Mouse (Mus musculus) spleen, postnatal 14 days (tissue): ENCODE data around the gene Mettl7a1.
"Not testable (repeated sequence)": the region's sequence is repeated elsewhere in the genome, so short reads cannot be mapped to it uniquely, and the experiment has no call there.

ENCODE experiments used
- DNase-seq, 2 experiments: peaks; one replicate each; pipeline ENCODE4 v3.0.0; 2021 to 2022; ENCODE audit warnings: low spot score in 2 of 2

Mettl7a1 gene

GRCm38 (mm10) chr15:100341314-100341980 is 37.5 kb downstream of the Mettl7a1 start:
- not testable (repeated sequence) for DNase-seq

GRCm38 (mm10) chr15:100345484-100345883 is 41.5 kb downstream of the Mettl7a1 start:
- no peak for DNase-seq

GRCm38 (mm10) chr15:100346761-100347160 is 42.8 kb downstream of the Mettl7a1 start:
- DNase-seq: no peak

GRCm38 (mm10) chr15:100349496-100349895 is 45.6 kb downstream of the Mettl7a1 start:
- DNase-seq: no peak

GRCm38 (mm10) chr15:100351501-100352060 is 47.6 kb downstream of the Mettl7a1 start:
- no peak for DNase-seq

GRCm38 (mm10) chr15:100352711-100353250 is 48.8 kb downstream of the Mettl7a1 start, which contains the start of the genes Methig1 and Mettl7a2:
Gene Methig1, plus strand, starts transcription at chr15:100353149.
Gene Mettl7a2, plus strand, starts transcription at chr15:100353200.
- DNase-seq: no peak

- DNase-seq: not testable (repeated sequence)
Measured at GRCm38 (mm10) chr15:100353399-100353798, 49.5 kb downstream of the Mettl7a1 start.

- no peak for DNase-seq
Measured at GRCm38 (mm10) chr15:100355876-100356275, 51.9 kb downstream of the Mettl7a1 start.

- DNase-seq: no peak
Measured at GRCm38 (mm10) chr15:100364242-100364641, 60.3 kb downstream of the Mettl7a1 start, which contains the start of gene Higd1c. Gene Higd1c, plus strand, starts transcription at chr15:100364542.

GRCm38 (mm10) chr15:100365967-100366366 is 62.0 kb downstream of the Mettl7a1 start:
- not testable (repeated sequence) for DNase-seq

- no peak for DNase-seq
Measured at GRCm38 (mm10) chr15:100367119-100367518, 63.2 kb downstream of the Mettl7a1 start.

- DNase-seq: peak in 1 of 2 experiments; percentile 49
Measured at GRCm38 (mm10) chr15:100375066-100375465, 71.1 kb downstream of the Mettl7a1 start.

GRCm38 (mm10) chr15:100377847-100378505 is 74.0 kb downstream of the Mettl7a1 start:
- not testable (repeated sequence) for DNase-seq
